Mouse (Mus musculus): Measurements from ENCODE around the gene Frem1.

Frem1 gene

DNA sequence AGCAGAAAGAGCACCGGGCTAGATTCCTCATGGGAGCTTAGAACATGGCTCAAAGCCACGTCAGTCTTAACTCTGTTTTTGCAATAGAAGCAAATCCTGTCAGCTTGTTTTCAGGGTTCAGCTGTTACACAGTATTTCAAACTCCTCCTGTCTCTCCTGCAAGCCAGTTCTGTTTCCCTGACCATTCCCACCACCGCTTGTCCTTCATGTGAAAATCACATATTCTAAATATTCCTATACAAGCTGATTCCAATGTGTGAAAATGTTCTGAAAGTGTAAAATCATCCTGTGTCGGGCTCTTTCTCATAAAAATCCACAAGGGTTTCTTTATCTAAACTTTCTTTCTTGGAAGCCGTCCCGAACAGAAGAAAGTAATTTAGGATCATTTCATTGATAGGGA, 22.0 kb downstream of the Frem1 start:
- no peak for DNase-seq (ENCODE audit: low read depth, low spot score)

DNA sequence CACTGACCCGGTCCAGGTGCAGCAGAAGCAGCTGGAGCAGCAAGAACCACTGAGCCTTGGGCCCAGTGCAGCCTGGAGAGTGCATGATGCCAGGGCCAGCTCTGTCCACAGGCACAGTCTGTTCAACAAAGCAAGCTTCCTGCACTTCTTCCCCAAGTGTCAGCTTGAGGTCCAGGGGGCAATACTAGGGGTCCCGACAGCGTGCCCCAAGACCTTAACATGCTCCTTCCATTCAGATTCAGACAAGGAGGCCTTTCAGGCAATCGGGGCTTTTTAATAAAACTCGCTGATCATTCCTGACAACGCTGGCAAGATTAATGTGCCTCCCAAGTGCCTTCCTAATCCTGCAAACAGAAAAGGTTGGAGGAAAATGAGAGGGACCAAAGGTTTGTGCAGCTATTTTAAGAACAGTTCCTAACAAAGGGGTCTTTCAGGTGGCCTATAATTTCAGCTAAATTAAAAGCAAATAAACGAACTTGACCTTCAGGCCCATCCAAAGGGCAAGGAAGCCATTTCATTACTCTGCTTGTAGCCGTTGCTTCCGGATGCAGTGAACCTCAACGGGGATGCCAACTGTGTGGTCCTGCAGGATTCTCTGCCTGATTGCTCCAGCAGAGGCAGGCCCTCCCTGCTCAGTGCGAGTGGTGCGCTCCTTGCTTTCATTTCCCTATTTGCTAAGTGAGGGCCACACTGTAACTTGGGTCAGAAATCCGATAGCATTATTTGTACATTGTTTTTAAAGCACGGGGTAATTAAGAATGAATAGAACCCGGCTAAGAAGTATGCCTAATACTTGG, 31.2 kb downstream of the Frem1 start:
- no peak for DNase-seq (ENCODE audit: low read depth, low spot score)

DNA sequence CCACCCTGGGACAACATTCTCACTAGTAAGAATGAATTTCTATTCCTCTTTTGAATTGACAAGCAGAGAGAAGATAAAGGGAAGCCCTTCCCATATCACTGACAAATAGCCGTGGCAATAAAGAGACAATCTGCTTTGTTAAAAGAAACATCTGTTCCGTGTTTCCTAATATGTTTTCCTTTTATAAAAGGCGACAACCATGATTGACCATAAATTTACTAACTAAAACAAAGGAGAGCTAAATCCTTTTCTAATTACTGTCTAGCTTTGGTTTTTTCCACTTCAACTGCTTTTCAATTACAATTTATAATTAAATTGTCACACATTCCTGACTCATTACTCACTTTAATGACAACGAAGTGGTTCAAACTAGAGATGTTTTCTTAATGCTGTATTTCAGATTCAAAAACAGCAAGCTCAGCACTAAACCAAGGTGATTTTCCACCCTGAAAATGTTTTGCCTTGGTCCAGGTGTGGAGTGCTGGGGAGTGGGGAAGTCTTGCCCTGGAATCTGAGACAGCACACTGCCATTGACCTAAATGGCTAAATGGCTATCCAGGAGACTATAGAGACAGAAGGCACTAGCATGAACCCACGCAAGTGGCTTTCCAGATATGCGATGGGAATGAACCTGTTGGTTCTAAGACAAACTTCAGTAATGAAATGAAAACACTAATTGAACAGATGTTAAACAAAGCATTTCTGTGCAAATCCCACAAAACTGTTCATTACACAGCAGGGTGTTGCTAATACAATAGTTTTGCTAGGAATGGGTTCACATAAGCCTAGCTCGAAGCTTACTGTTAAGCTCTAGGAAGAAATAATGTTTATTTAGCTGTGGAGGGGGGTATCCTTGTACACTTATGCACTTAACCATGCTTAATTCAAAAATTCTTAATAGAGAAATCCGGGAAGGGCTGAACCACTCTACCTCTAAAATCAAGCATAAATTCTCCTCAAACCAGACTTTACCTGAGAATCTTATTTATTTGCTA, 33.7 kb downstream of the Frem1 start:
- DNase-seq (ENCODE audit: low read depth, low spot score), result no peak

DNA sequence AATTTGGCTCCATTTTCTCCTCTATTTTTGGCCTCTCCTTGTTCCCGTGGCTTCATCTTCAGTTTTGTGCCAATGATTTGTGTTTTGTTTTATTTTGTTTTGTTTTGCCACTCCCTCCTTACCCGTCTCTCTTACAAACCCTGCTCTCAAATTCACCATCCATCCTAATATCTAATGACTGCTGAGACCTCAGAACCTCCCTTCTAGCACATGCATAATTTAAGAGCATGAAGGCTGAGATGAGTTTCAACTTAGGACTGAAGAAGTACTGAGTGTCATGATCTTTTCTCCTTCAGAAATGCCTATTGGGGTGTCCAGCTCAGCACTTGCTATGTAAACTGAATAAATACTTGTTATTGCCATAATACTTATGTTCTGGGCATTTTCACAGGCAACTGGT, 37.6 kb downstream of the Frem1 start:
- DNase-seq (ENCODE audit: low read depth, low spot score), result no peak

DNA sequence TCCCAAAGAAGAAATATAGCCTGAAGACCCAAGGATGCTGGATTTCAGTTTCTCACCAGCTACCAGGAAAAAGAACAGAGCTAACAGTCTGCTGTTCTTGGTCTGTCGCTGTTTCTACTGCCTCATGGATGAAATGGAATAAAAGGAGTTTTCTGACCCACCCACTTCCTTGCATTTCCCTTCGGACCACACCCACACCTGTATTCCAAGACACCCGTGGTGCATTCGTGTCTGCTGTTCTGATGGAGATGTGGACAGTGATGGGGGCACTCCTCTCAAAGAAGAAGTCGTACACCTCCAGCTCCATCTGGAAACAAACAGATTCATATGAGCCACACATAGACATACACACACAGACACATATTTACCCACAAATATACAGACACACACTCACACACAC, 48.1 kb downstream of the Frem1 start:
- no peak for DNase-seq (ENCODE audit: low read depth, low spot score)

DNA sequence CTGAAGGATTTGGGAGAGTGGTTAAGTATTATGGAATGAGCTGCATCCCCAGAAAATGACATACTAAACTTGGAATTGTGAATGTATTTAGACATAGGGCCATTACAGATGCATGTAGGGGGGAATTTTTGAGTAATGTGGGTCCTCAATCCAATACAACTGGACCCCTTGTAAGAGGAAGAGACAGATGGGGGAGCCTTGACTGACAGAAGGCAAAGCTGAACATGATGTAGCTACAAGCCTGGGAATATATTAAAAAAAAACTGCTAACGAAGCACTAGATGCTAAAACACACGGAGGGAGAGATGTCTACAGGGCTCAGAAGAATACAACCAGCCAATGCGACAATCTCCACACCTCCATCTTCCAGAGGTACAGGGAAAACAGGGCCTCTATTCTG, 60.1 kb downstream of the Frem1 start:
- DNase-seq (ENCODE audit: low read depth, low spot score), result no peak

DNA sequence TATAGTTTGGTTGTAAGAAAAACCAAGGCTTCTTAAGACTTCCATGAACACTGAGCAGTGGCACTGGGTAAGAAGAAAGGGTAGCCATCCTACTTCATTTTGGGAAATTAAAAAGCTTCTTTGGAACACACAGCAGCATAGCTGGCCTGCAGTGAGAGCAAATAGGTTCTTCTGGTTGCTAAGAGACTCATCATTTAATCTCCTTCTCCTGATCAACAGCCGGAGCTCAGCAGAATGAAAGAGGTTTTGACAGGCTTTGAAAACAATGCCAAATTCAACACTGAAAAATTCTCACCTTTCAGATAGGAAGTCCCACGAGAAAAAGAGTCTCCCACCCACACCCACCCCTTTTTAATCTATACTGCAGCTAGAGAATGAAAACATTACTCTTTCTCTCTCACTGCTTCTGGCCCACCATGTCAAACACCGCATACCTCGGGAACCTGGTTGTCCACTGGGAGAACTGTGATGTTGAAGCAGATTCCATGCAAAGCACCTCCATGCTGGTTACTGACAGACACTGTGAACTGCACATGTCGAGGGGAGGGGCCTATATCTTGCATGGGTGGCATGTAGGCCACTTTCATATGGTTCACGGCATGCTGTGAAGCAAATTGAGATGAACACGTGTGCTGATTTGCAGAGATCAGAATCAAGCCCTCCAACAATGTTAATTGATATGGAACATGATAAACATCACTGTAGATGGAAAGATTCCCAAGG, 61.0 kb downstream of the Frem1 start:
- DNase-seq (ENCODE audit: low read depth, low spot score), result no peak

DNA sequence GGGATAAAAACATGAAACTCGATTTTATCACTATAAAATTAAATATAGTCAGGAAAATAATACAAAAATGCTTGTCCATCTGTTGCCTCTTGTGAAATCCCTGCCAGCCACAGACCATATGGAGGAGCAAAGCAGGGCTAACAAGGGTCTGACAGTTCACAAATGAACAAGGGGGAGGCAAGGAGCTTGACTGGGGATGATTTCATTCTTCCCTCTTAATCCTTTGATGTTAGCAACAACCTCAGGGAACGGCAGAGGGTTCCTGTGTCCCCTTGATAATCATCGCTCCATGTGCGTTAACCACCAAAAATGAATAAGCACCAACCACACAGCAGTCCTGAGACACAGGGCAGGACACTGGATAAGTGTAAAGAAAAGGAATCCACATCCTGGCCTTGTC, 79.8 kb downstream of the Frem1 start:
- no peak for DNase-seq (ENCODE audit: low read depth, low spot score)

DNA sequence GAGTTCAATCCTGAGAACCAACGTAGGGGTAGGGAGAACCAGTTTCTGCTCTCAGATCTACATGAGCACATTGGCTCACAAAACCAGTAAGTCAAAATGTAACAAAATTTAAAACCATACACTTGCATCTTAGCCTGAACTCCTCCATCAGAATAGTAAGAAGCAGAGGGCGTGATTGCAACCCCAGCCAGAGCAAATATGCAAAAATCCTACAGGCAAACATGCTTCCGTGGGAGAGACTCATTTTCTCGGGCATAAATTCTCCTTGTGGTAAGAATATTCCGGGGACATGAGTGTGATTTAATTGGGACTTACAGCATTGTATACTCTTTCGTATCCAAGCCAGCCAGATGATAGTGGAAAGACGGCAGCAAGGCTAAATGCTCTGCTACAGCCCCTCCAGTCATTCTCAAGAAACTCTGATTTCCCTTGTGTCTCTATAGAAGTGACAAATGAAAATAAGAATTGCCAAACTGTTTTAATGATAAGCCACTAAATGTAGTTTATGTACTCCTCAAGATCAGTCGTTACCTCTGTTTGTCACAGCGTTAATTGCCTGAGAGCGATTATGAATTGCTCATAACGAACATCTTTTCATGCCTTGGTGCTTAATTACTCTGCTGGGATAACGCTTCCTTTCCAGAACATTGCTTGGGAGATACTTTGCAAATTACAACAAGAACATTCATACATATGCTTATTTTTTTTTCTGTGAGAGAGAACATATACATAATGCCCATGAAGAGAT, 81.1 kb downstream of the Frem1 start:
- no peak for DNase-seq (ENCODE audit: low read depth, low spot score)

DNA sequence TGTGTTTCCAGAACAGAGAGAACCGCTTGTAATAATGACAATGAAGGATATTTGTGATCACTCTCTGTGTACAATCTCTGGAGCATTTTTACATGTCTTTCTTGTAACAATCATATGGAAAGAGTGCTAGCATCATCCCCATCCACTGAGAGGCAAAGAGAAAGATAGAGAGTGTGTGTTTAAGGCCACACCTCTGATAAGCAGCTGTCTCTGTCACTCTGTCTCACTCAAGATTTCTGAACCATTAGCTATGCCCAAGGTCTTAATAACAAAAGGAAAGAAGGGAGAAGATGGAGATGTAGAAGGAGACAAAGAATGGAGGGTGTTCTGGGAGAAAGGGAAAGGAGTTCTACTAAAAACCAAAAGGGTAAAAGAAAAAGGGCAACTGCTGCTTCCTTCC, 91.1 kb downstream of the Frem1 start:
- no peak for DNase-seq (ENCODE audit: low read depth, low spot score)

DNA sequence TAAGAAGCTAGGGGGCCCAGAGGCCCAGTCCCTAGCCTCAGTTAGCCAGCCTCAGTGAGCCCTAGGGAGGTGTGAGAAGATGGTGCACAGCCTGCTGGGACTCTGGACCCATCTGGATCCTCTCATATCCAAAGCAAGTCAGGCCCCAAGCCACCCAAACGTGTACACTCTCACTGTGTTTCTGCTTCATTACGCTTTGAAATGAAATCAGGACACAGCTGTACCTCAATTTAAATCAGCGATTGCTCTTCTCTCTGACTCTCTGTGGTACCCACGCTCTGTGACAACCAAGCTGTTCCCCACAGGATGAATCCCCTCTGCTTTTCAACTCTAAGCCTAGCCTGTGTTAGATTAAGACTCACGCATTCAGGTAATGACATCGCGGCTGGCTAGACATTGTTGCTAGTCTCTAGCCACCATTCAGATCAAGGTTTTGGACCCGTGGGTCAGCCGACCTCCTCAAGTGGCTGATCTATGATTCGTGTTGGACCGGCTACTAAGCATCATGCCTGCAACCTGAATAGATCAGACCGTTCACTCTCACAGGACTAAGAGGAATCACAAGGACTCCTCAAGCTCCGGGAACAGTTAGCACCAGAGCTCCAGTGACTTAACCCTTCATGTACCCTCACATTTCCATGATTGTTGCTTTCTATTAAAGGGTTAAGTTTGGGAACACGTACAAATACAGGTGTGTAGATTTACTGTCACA, 94.2 kb downstream of the Frem1 start:
- no peak for DNase-seq (ENCODE audit: low read depth, low spot score)

DNA sequence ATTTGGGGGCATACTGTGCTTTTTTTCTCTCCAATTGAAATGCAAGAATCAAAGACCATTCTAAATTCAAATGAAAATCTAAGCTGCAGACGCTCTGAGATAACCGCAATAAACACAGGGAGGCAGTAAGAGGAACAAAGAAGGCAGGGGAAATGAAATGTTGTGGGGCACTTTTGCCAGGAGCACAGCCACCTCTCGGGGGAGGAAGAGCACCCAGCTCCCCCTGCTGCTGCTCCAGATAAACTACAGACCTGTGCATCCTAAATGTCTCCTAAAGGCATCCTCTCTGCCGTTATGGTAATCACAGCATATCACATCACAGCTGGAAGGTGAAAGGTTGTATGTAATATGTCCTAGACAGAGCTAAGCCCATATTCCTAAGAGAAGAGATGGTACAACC, 98.1 kb downstream of the Frem1 start:
- no peak for DNase-seq (ENCODE audit: low read depth, low spot score)

DNA sequence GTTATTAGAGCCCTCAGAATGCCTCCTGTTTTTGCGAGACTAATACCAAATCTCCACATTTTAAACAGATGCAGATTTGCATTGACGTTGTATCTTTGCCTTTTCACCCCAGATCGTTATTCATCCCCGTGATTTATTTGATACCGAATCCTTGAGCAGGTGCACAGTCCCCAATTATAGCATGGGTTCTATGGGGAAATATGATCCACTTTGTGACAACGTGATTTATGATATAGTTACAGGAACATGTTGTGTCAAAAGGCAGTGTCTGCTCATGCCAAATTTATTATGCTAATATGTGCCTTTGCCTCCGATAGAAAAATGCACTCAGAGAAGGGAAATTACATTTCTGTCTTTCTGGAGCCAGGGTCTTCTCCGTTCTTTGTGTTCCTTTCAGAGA, 102.6 kb downstream of the Frem1 start:
- peak; percentile 23 for DNase-seq (ENCODE audit: low read depth, low spot score)

DNA sequence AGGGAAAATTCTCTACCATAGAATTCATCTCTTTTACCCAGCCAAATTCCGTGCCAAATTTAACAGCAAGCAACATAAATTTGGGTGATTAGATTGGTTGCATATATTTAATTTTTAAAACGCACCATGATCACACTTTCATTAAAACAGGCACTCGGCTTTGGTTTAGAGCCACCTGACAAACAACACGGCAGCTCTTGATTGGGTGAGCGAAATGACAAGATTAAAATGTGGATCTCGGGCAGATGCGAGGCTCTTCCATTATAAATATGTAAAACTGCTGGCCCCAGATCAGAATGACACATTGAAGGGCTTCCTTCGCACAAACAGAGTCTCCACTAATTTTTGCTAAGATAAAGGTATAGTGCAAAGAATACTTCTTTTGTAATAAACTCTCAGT, 105.4 kb downstream of the Frem1 start:
- DNase-seq (ENCODE audit: low read depth, low spot score), result no peak

DNA sequence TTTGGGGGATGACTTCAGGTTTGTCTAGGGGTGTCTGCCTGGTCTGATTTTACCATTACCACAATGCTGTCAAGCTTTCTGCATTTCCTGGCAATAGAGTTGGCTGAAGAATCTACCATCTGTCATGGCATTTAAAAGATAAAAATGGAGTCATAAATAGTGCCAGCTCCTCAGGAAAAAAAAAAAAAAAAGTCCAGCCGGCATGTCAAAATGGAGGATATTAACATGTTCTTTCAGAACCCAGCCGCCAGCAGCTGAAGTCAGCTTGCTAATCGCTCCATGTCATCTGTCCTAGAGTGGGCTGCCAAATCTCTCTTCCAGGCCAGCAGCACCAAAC, 105.9 kb downstream of the Frem1 start:
- no peak for DNase-seq (ENCODE audit: low read depth, low spot score)

DNA sequence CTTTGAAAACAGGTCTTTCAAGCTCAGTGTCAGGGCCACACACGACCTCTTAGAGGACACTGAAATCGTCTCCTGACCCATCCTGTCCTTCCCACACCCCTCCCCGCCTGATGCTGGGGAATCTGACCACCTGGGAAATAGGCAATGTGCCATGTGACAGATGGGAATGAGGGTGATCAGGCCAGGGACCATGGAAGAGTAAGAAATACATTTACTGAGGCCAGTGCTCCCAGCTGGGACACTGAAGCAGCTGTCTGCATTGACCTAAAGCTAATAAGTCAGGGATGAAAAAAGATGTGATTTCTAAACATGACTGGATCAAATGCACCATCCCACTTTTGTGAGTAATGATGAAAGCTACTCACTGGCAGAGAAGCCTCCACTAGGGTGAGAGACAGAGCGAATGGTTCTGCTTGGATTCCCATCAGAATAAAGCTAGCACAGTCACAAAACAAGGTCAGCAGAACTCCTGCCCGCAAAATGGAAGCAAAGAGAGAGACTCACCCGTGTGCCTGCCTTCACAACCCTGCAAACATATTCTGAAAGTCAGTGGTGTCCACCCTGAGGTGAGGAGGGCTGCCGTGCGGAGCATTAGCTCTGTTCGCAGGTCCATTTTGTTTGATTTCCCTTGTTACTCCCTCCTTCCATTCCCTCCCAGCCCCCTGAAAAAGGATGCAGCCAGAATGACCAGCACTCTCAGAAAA, 106.4 kb downstream of the Frem1 start:
- no peak for DNase-seq (ENCODE audit: low read depth, low spot score)

DNA sequence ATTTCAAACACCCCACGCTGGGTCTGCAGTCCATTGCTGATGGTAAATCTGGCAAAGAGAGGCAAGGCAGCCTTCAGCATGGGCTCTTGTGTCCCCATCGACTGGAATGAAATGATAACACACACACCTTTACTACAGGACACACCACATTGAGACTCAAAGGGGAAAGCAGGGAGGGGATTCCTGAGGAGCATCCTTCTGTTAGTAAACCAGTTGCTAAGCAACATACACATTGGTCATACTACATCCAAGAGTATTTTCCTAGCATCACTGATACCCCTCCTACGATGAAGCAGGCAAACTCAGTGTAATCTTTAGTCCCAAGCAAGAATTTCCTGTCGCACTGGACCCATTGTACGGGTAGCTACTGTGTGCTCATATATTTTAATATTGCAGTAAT, 111.5 kb downstream of the Frem1 start:
- DNase-seq (ENCODE audit: low read depth, low spot score), result no peak

DNA sequence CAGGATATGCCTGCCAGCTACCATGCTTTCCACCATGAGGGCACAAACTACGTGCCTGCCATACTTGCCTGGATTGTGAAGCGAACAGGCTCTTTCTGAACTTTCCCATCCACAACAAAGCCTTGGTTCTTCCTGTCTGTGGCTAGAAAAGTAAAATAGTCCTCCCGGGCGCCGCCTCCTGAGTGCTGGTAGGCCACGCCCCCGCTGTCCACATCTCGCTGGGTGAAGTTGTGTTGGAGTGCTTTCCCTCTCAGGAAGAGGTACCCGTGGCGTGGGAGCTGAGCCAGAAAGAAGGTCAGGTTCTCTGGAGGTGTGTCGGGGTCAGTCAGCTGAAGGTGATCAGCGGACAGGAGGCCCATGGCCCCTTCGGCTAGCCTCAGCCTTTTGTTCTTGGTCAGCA, 111.9 kb downstream of the Frem1 start:
- no peak for DNase-seq (ENCODE audit: low read depth, low spot score)

DNA sequence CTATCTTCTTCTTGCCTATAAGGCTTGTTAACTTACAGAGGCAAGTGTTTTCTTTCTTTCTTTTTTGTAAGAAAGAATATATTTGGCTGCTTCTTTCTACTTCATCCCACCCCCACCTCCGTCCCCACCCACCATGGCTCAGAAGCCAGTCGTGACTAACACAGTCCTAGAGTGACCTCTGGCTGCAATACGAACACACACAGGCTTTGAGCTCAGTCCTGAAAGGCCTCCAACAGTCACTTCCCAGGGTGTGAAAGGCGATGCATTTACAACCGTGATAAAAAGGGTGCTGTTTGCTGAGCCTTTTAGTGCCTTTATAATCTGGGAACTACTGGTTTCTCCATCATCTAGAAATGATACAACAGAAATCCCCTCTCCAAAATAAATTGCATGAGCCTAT, 117.8 kb downstream of the Frem1 start:
- peak; percentile 32 for DNase-seq (ENCODE audit: low read depth, low spot score)

DNA sequence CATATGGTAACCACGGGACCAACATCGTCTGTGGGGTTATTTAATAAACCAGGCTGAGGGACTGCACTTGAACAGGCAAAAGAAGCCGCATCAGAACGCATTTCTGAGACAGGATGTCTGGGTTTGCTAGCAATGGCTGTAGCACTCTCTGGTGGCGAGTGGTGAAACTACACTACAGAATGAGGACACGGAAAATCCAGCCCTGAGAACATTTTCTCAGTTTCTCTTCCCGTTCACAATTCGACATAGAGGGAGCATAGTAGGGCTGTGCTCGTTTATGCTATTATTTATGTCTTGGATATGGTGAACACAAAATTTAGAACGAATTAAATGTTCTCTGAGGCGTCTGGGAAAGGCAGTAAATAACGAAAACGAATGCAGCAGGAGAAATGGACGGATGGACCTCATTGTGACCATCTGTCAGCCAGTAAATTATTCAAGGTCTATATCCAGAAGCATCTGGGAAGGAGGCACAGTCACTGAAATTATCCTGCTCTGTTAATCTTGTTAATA, 118.4 kb downstream of the Frem1 start:
- DNase-seq (ENCODE audit: low read depth, low spot score), result peak; percentile 64
